In the genomic region with DNA sequence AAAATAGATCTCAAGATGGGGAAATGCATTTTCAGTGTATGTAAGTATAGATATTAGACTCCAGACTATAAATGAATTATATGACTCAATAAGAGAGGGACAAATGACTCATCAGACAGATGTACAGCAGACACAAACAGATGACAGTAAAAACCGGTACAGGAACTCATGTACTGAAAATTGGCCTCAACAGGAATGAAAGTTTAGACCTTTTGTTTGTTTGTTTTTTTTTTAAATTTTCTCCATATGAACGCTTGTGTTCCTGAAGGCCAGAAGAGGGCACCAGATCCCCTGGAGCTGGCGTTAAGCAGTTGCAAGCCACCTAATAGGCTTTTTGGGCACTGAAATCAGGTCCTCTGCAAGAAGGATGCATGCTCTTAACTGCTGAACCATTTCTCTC, we compare ENCODE assay signal across 9 mouse cellular contexts. TPM values are rescaled to one million over a fixed set of nuclear protein-coding genes. Genes with fewer than 3 reads are reported as not detected.
DNase-seq lines count a peak whose midpoint lies in the region; ATAC-seq and TF ChIP-seq lines count a peak whose summit lies in the region.
"Had no signal": no experiment of that assay in that cellular context is flagged by ENCODE, and none has a peak within 500 bp of the region (broad histone marks: within the 10 kb centered on the region; RNA-seq: fewer than 3 reads in every experiment).

No protein-coding gene starts in this region.

- no peak for TF ChIP-seq POLR2A in lung, adult 2 months (IDR thresholded peaks at IDR 0.05; ENCODE audit: borderline replicate concordance, extremely low read depth, low read depth, low read length)

- no peaks in the 10 kb centered on the region for H3K4me1 ChIP-seq in lung, adult 2 months (ENCODE audit: control insufficient read depth, insufficient read depth, low read length)

- 9% methylated on average over 3 of the region's 3 CpGs for WGBS in lung, adult 2 months

- peak; percentile 62; the same call in 1 of the 2 replicates for ATAC-seq in frontal cortex, adult (ENCODE audit: low TSS enrichment)

- peak; percentile 24; the same call in 1 of the 2 replicates for TF ChIP-seq CTCF in lung, adult 2 months (IDR thresholded peaks at IDR 0.05; ENCODE audit: insufficient read depth, low read length)

- no peak for DNase-seq in frontal cortex, postnatal 36 days (ENCODE audit: low spot score in 2 of 2)
- no peak for DNase-seq in lung, adult 2 months
- no peak for DNase-seq in lung, adult 18-20 months
- DNase-seq in R1 (ENCODE audit: low read depth, low spot score): peak; percentile 54
- peak; percentile 7 for DNase-seq in naive thymus-derived CD4-positive, alpha-beta T cell, adult 2 months (ENCODE audit: low read depth)
- no peak for DNase-seq in adrenal gland, adult 8-10 months
- no peak for DNase-seq in spleen, postnatal 10 days (ENCODE audit: low spot score in 2 of 2)
- DNase-seq: layer of hippocampus, postnatal 36 days had no signal

- H3K4me3 ChIP-seq in lung, adult 2 months (replicated peaks; ENCODE audit: extremely low read depth, low read depth, low read length): no peak overlapping the region

RNA-seq across cellular contexts. Expression of a gene that starts 49.8 kb away (rescaled TPM):
- 32.9 and 73.6 TPM in 2 replicates for polyA plus RNA-seq in lung, adult 2 months (2012; rRNA removed)
- 100 to 1,000 TPM in 1 of 4 experiments, 10 to 100 TPM in 3; 66.2 to 126 (median 84.4) TPM for total RNA-seq in adrenal gland, adult 8-10 months (2022)

Comparison
In these comparisons a context has a peak if more than half of its experiments do, and no peak if none do; other contexts are left out.
1. DNase-seq: peak in R1 (single experiment) and naive thymus-derived CD4-positive, alpha-beta T cell, adult 2 months (single experiment); none in frontal cortex, postnatal 36 days (0 of 2), lung, adult 2 months (single experiment), lung, adult 18-20 months (0 of 2), adrenal gland, adult 8-10 months (single experiment) and spleen, postnatal 10 days (0 of 2).